Mouse (Mus musculus): Measurements from ENCODE around the gene Prpf19. TPM values are rescaled to one million over a fixed set of nuclear protein-coding genes. Genes with fewer than 3 reads are reported as not detected.

Gene Prpf19
- polyA plus RNA-seq, 2 experiments, result 43.6 to 360 TPM

GRCm38 (mm10) chr19:10936077-10936476 is 41.0 kb downstream of the Prpf19 start:
- no peak for DNase-seq (ENCODE audit: low spot score)
- H3K4me3 ChIP-seq (replicated peaks; ENCODE audit: low read length), result no peak overlapping the region
- no peaks in the 10 kb centered on the region for H3K9me3 ChIP-seq (ENCODE audit: control insufficient read depth, low read length)
- no peak overlapping the region for H3K9ac ChIP-seq (ENCODE audit: low read depth, low read length, severe bottlenecking)
- H3K27ac ChIP-seq (replicated peaks; ENCODE audit: low read depth, low read length), result no peak overlapping the region
- peaks cover 3% of the 10 kb centered on the region; the same call in 1 of the 2 replicates for H3K4me1 ChIP-seq (ENCODE audit: control insufficient read depth, insufficient read depth, low read length)
- WGBS, result 88% methylated on average over 5 of the region's 5 CpGs
- TF ChIP-seq POLR2A (IDR thresholded peaks at IDR 0.05; ENCODE audit: borderline replicate concordance, extremely low read depth, insufficient read depth, insufficient read length), result no peak
- H3K27me3 ChIP-seq (ENCODE audit: control insufficient read depth, insufficient read depth, low read length), result no peaks in the 10 kb centered on the region
- H3K4me2 ChIP-seq (replicated peaks; ENCODE audit: low read depth, low read length, severe bottlenecking), result no peak overlapping the region
- no peak for ATAC-seq (ENCODE audit: low FRiP score, low read depth)
- H3K36me3 ChIP-seq (ENCODE audit: control insufficient read depth, insufficient read depth, low read length), result no peaks in the 10 kb centered on the region

GRCm38 (mm10) chr19:10937110-10937563 is 42.1 kb downstream of the Prpf19 start, which contains the start of gene Ptgdr2:
TSS of gene Ptgdr2 (plus strand) at chr19:10937160.
- 59% methylated on average over 5 of the region's 5 CpGs for WGBS
- Histone ChIP-seq H3K4me1 (ENCODE audit: control insufficient read depth, insufficient read depth, low read length) (peaks cover 8% of the 10 kb centered on the region; the same call in 1 of the 2 replicates), H3K27ac (replicated peaks; ENCODE audit: low read depth, low read length) (no peak within 1 kb of the TSS), H3K9me3 (ENCODE audit: control insufficient read depth, low read length) (no peaks in the 10 kb centered on the region), H3K27me3 (ENCODE audit: control insufficient read depth, insufficient read depth, low read length) (no peaks in the 10 kb centered on the region), H3K4me3 (replicated peaks; ENCODE audit: low read length) (no peak within 1 kb of the TSS), H3K36me3 (ENCODE audit: control insufficient read depth, insufficient read depth, low read length) (peaks cover 7% of the 10 kb centered on the region), H3K4me2 (replicated peaks; ENCODE audit: low read depth, low read length, severe bottlenecking) (no peak within 1 kb of the TSS), H3K9ac (ENCODE audit: low read depth, low read length, severe bottlenecking) (no peak within 1 kb of the TSS)
- DNase-seq (ENCODE audit: low spot score), result no peak
- TF ChIP-seq POLR2A (IDR thresholded peaks at IDR 0.05; ENCODE audit: borderline replicate concordance, extremely low read depth, insufficient read depth, insufficient read length), result no peak
- no peak for ATAC-seq (ENCODE audit: low FRiP score, low read depth)

- Histone ChIP-seq H3K9ac (ENCODE audit: low read depth, low read length, severe bottlenecking) (no peak overlapping the region), H3K36me3 (ENCODE audit: control insufficient read depth, insufficient read depth, low read length) (peaks cover 24% of the 10 kb centered on the region), H3K9me3 (ENCODE audit: control insufficient read depth, low read length) (no peaks in the 10 kb centered on the region), H3K4me1 (ENCODE audit: control insufficient read depth, insufficient read depth, low read length) (peaks cover 8% of the 10 kb centered on the region; the same call in 1 of the 2 replicates), H3K27me3 (ENCODE audit: control insufficient read depth, insufficient read depth, low read length) (no peaks in the 10 kb centered on the region), H3K27ac (replicated peaks; ENCODE audit: low read depth, low read length) (no peak overlapping the region), H3K4me3 (replicated peaks; ENCODE audit: low read length) (no peak overlapping the region), H3K4me2 (replicated peaks; ENCODE audit: low read depth, low read length, severe bottlenecking) (no peak overlapping the region)
- ATAC-seq (ENCODE audit: low FRiP score, low read depth) (no peak), DNase-seq (ENCODE audit: low spot score) (no peak)
- no peak for TF ChIP-seq POLR2A (IDR thresholded peaks at IDR 0.05; ENCODE audit: borderline replicate concordance, extremely low read depth, insufficient read depth, insufficient read length)
- WGBS, result 39% methylated on average over 3 of the region's 3 CpGs
Measured at GRCm38 (mm10) chr19:10938771-10939170, 43.7 kb downstream of the Prpf19 start.

- ATAC-seq (ENCODE audit: low FRiP score, low read depth), result peak; percentile 90
- WGBS, result 17% methylated on average over 37 of the region's 37 CpGs
Measured at GRCm38 (mm10) chr19:10940097-10940800, 45.2 kb downstream of the Prpf19 start.

GRCm38 (mm10) chr19:10940801-10941457 is 45.9 kb downstream of the Prpf19 start:
- H3K4me1 ChIP-seq (ENCODE audit: control insufficient read depth, insufficient read depth, low read length), result peaks cover 8% of the 10 kb centered on the region; the same call in 1 of the 2 replicates
- DNase-seq (ENCODE audit: low spot score), result peak; percentile 7
- H3K27ac ChIP-seq (replicated peaks; ENCODE audit: low read depth, low read length), result no peak overlapping the region
- ATAC-seq (ENCODE audit: low FRiP score, low read depth), result peak; percentile 62
- H3K4me3 ChIP-seq (replicated peaks; ENCODE audit: low read length), result peak overlapping the region; percentile 43
- no peaks in the 10 kb centered on the region for H3K27me3 ChIP-seq (ENCODE audit: control insufficient read depth, insufficient read depth, low read length)
- WGBS, result 5% methylated on average over 40 of the region's 40 CpGs
- H3K9me3 ChIP-seq (ENCODE audit: control insufficient read depth, low read length), result no peaks in the 10 kb centered on the region
- no peak for TF ChIP-seq POLR2A (IDR thresholded peaks at IDR 0.05; ENCODE audit: borderline replicate concordance, extremely low read depth, insufficient read depth, insufficient read length)
- H3K9ac ChIP-seq (ENCODE audit: low read depth, low read length, severe bottlenecking), result peak overlapping the region; percentile 60
- H3K36me3 ChIP-seq (ENCODE audit: control insufficient read depth, insufficient read depth, low read length), result peaks cover 42% of the 10 kb centered on the region
- peak overlapping the region; percentile 74 for H3K4me2 ChIP-seq (replicated peaks; ENCODE audit: low read depth, low read length, severe bottlenecking)

More at GRCm38 (mm10) chr19:10940097-10940800, 45.2 kb downstream of the Prpf19 start:
- Histone ChIP-seq H3K4me3 (replicated peaks; ENCODE audit: low read length) (peak overlapping the region; percentile 43), H3K27me3 (ENCODE audit: control insufficient read depth, insufficient read depth, low read length) (no peaks in the 10 kb centered on the region), H3K9me3 (ENCODE audit: control insufficient read depth, low read length) (no peaks in the 10 kb centered on the region), H3K4me1 (ENCODE audit: control insufficient read depth, insufficient read depth, low read length) (peaks cover 8% of the 10 kb centered on the region; the same call in 1 of the 2 replicates), H3K9ac (ENCODE audit: low read depth, low read length, severe bottlenecking) (peak overlapping the region; percentile 60), H3K36me3 (ENCODE audit: control insufficient read depth, insufficient read depth, low read length) (peaks cover 38% of the 10 kb centered on the region), H3K4me2 (replicated peaks; ENCODE audit: low read depth, low read length, severe bottlenecking) (peak overlapping the region; percentile 74), H3K27ac (replicated peaks; ENCODE audit: low read depth, low read length) (no peak overlapping the region)
- TF ChIP-seq POLR2A (IDR thresholded peaks at IDR 0.05; ENCODE audit: borderline replicate concordance, extremely low read depth, insufficient read depth, insufficient read length), result peak; percentile 41; the same call in 1 of the 2 replicates
- peak; percentile 80 for DNase-seq (ENCODE audit: low spot score)

Measured in limb, embryonic 14.5 days (tissue).